Mouse (Mus musculus) stomach, postnatal 0 days (tissue): ENCODE measurements around the gene B230219D22Rik. TPM values are rescaled to one million over a fixed set of nuclear protein-coding genes. Genes with fewer than 3 reads are reported as not detected.

Experiments used
- ATAC-seq: fragments of 200-750 bp; cut with Nextera tagmentation; 2 replicates; pipeline ENCODE4 v1.8.0; 2017; ENCODE audit not compliant: low FRiP score, low TSS enrichment
- DNase-seq: peaks from one replicate; pipeline ENCODE4 v3.0.0-alpha.2; 2016; ENCODE audit warnings: low spot score
- H3K27ac ChIP-seq: fragments of 300-500 bp; sonication (generic); replicated peaks from 2 replicates; pipeline ENCODE4 v1.5.1; 2014; ENCODE audit warnings: mild to moderate bottlenecking, control low read depth
- H3K27me3 ChIP-seq: fragments of 300-500 bp; sonication (generic); 2 replicates; pipeline ENCODE4 v1.6.1; 2014; ENCODE audit warnings: low read length; ENCODE audit not compliant: control insufficient read depth, insufficient read depth
- H3K36me3 ChIP-seq: fragments of 300-500 bp; sonication (generic); 2 replicates; pipeline ENCODE4 v1.6.1; 2014; ENCODE audit warnings: low read length, mixed read lengths; ENCODE audit not compliant: control insufficient read depth, insufficient read depth
- H3K4me1 ChIP-seq: fragments of 300-500 bp; sonication (generic); replicated peaks from 2 replicates; pipeline ENCODE4 v1.6.1; 2014; ENCODE audit warnings: antibody characterized with exemption; ENCODE audit not compliant: control insufficient read depth, insufficient read depth
- H3K4me2 ChIP-seq: fragments of 300-500 bp; sonication (generic); replicated peaks from 2 replicates; pipeline ENCODE4 v1.6.1; 2014; ENCODE audit warnings: low read depth, mild to moderate bottlenecking, control low read depth, moderate library complexity
- H3K4me3 ChIP-seq: fragments of 300-500 bp; sonication (generic); 2 replicates; pipeline ENCODE4 v1.5.1; 2014; ENCODE audit warnings: low read depth, low read length, control low read depth
- H3K9ac ChIP-seq: fragments of 300-500 bp; sonication (generic); 2 replicates; pipeline ENCODE4 v1.6.1; 2014; ENCODE audit warnings: mild to moderate bottlenecking, low read length, control low read depth, mixed read lengths
- H3K9me3 ChIP-seq: fragments of 300-500 bp; sonication (generic); 2 replicates; pipeline ENCODE4 v1.6.1; 2016; ENCODE audit warnings: low read length; ENCODE audit not compliant: control insufficient read depth
- CTCF ChIP-seq: IDR thresholded peaks from 2 replicates; pipeline ENCODE4 v1.5.1; 2016; ENCODE audit warnings: antibody characterized with exemption, low read depth, mild to moderate bottlenecking, moderate library complexity
- EP300 ChIP-seq: optimal IDR thresholded peaks from 2 replicates; pipeline ENCODE3; 2016; ENCODE audit warnings: antibody characterized with exemption
- WGBS: fragments of 180-500 bp; shearing (Covaris S2); extraction: QIAGEN DNeasy Blood & Tissue Kit; methylation state at CpG from one replicate; pipeline ENCODE4 v1.1.7; 2014; 5-methylcytosine and 5-hydroxymethylcytosine counted together
- polyA plus RNA-seq: library from polyadenylated mRNA; unstranded; fragments of >200 nt; fragmentation: Nextera tagmentation; extraction: Ambion mirVana; gene quantifications from 2 replicates; pipeline ENCODE4 v1.2.1, GENCODE M21; 2015

B230219D22Rik gene
- polyA plus RNA-seq: 25.4 and 26.1 TPM in 2 replicates

GRCm38 (mm10) chr13:55692535-55693242 lies at the start of gene B230219D22Rik:
B230219D22Rik (plus strand) TSS chr13:55693124.
- Histone ChIP-seq H3K27ac (peak within 1 kb of the TSS; percentile 99), H3K27me3 (no peaks in the 10 kb centered on the region), H3K4me2 (peak within 1 kb of the TSS; percentile 50), H3K9me3 (no peaks in the 10 kb centered on the region), H3K4me3 (peak within 1 kb of the TSS; percentile 99), H3K36me3 (no peaks in the 10 kb centered on the region), H3K4me1 (peaks cover 8% of the 10 kb centered on the region), H3K9ac (peak within 1 kb of the TSS; percentile 100)
- ATAC-seq (peak; percentile 97), DNase-seq (peak; percentile 90)
- WGBS: 1% methylated on average over 50 of the region's 51 CpGs
- TF ChIP-seq CTCF (peak; percentile 48), EP300 (peak; percentile 98)

DNA sequence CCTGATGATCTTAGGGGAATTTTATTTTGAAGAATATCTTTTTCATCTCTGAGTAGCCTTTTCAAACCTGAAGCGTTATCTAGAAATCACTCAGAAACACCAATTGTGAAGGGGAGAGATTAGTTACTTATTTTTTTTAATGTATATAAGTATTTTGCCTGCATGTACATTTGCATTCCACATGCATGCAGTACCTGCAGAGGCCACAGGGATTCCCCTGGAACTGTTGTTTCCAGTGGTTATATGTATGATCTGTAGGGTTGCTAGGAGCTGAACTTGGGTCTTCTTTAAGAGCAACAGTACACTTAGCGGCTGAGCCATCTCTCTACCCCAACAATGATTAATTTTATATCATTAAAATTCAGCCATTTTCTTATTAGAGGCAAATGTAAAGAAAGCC lies 48.4 kb upstream of the B230219D22Rik start:
- Histone ChIP-seq H3K9ac (no peak overlapping the region), H3K36me3 (peaks cover 22% of the 10 kb centered on the region), H3K27ac (no peak overlapping the region), H3K4me3 (no peak overlapping the region), H3K27me3 (no peaks in the 10 kb centered on the region), H3K4me1 (no peaks in the 10 kb centered on the region), H3K9me3 (no peaks in the 10 kb centered on the region), H3K4me2 (no peak overlapping the region)
- ATAC-seq (no peak), DNase-seq (peak; percentile 65)
- TF ChIP-seq CTCF: peak; percentile 64
- no peak for TF ChIP-seq EP300
- 89% methylated on average over 2 of the region's 2 CpGs for WGBS

GRCm38 (mm10) chr13:55650098-55650497 lies 42.8 kb upstream of the B230219D22Rik start:
- WGBS: 88% methylated on average over 12 of the region's 12 CpGs
- H3K27me3 ChIP-seq: no peaks in the 10 kb centered on the region

GRCm38 (mm10) chr13:55650980-55651379 lies 41.9 kb upstream of the B230219D22Rik start:
- H3K4me3 ChIP-seq: no peak overlapping the region
- no peaks in the 10 kb centered on the region for H3K4me1 ChIP-seq
- H3K9ac ChIP-seq: no peak overlapping the region
- DNase-seq (no peak), ATAC-seq (no peak)
- 85% methylated on average over 6 of the region's 6 CpGs for WGBS
- TF ChIP-seq CTCF (no peak), EP300 (no peak)
- no peak overlapping the region for H3K27ac ChIP-seq
- no peak overlapping the region for H3K4me2 ChIP-seq
- peaks cover 32% of the 10 kb centered on the region for H3K36me3 ChIP-seq
- H3K27me3 ChIP-seq: no peaks in the 10 kb centered on the region
- no peaks in the 10 kb centered on the region for H3K9me3 ChIP-seq

More at GRCm38 (mm10) chr13:55650098-55650497, 42.8 kb upstream of the B230219D22Rik start:
- Histone ChIP-seq H3K4me3 (no peak overlapping the region), H3K9ac (no peak overlapping the region), H3K4me1 (no peaks in the 10 kb centered on the region), H3K4me2 (no peak overlapping the region), H3K36me3 (peaks cover 34% of the 10 kb centered on the region), H3K27ac (no peak overlapping the region), H3K9me3 (no peaks in the 10 kb centered on the region)
- ATAC-seq (no peak), DNase-seq (no peak)
- peak; percentile 54 for TF ChIP-seq CTCF
- TF ChIP-seq EP300: no peak

DNA sequence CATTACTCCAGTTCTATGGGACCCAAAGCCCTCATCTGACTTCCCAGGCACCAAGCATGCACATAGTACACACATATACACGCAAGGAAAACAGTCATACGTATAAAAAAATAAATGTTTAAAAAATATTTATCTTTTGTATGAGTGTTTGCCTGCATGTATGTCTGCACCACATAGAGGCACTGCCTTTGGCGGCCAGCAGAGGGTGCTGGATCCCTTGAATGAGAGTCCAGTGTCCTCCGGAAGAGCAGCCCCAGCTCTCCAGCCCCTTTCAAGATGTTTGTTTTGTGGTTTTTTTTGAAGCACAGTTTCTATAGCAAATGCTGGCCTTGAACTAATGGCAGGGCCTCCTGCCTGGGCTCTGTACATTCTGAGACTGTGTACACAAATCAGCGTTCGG lies 24.4 kb upstream of the B230219D22Rik start:
- H3K4me3 ChIP-seq: no peak overlapping the region
- 66% methylated on average over 6 of the region's 6 CpGs for WGBS
- H3K4me2 ChIP-seq: no peak overlapping the region
- H3K36me3 ChIP-seq: peaks cover 25% of the 10 kb centered on the region
- no peaks in the 10 kb centered on the region for H3K9me3 ChIP-seq
- ATAC-seq: no peak
- DNase-seq: peak; percentile 43
- TF ChIP-seq CTCF: peak; percentile 72
- no peak for TF ChIP-seq EP300
- H3K27me3 ChIP-seq: no peaks in the 10 kb centered on the region
- H3K9ac ChIP-seq: no peak overlapping the region
- H3K4me1 ChIP-seq: no peaks in the 10 kb centered on the region
- no peak overlapping the region for H3K27ac ChIP-seq

GRCm38 (mm10) chr13:55672711-55673110 lies 20.2 kb upstream of the B230219D22Rik start:
- peaks cover 21% of the 10 kb centered on the region for H3K36me3 ChIP-seq
- ATAC-seq: no peak
- 92% methylated on average over 6 of the region's 6 CpGs for WGBS
- H3K4me2 ChIP-seq: no peak overlapping the region
- H3K27ac ChIP-seq: no peak overlapping the region
- H3K4me1 ChIP-seq: no peaks in the 10 kb centered on the region
- no peaks in the 10 kb centered on the region for H3K9me3 ChIP-seq
- H3K4me3 ChIP-seq: no peak overlapping the region
- no peak overlapping the region for H3K9ac ChIP-seq
- TF ChIP-seq CTCF (no peak), EP300 (no peak)
- DNase-seq: no peak
- H3K27me3 ChIP-seq: no peaks in the 10 kb centered on the region
